Mouse (Mus musculus): Measurements from ENCODE around the gene Samsn1.

GRCm38 (mm10) chr16:76001788-76002187, 20.3 kb downstream of the Samsn1 start:
- no peak for TF ChIP-seq EP300 (optimal IDR thresholded peaks at IDR 0.05)
- TF ChIP-seq CTCF (IDR thresholded peaks at IDR 0.05; ENCODE audit: low read depth) = no peak
